Mouse (Mus musculus) intestine, embryonic 15.5 days (tissue): ENCODE measurements at regions not wholly inside any gene's neighbourhood (a gene's known extent, or its start where the extent isn't known, plus 50 kb on each side); places are given as distances from the start of the nearest gene placed in this dataset.

ENCODE experiments used
- ATAC-seq: fragments of 200-750 bp; cut with Nextera tagmentation; 2 replicates; pipeline ENCODE4 v1.8.0; 2017; ENCODE audit warnings: moderate TSS enrichment, moderate library complexity
- H3K27ac ChIP-seq: fragments of 300-500 bp; sonication (generic); 2 replicates; pipeline ENCODE4 v1.5.1; 2015; ENCODE audit warnings: mild to moderate bottlenecking, inconsistent platforms
- H3K27me3 ChIP-seq: fragments of 300-500 bp; sonication (generic); replicated peaks from 2 replicates; pipeline ENCODE4 v1.6.1; 2015; ENCODE audit warnings: inconsistent platforms
- H3K36me3 ChIP-seq: fragments of 300-500 bp; sonication (generic); 2 replicates; pipeline ENCODE4 v1.6.1; 2015; ENCODE audit warnings: inconsistent platforms
- H3K4me1 ChIP-seq: fragments of 300-500 bp; sonication (generic); replicated peaks from 2 replicates; pipeline ENCODE4 v1.6.1; 2015; ENCODE audit warnings: inconsistent platforms
- H3K4me2 ChIP-seq: fragments of 300-500 bp; sonication (generic); replicated peaks from 2 replicates; pipeline ENCODE4 v1.6.1; 2015; ENCODE audit warnings: mild to moderate bottlenecking, inconsistent platforms
- H3K4me3 ChIP-seq: fragments of 300-500 bp; sonication (generic); replicated peaks from 2 replicates; pipeline ENCODE4 v1.5.1; 2015; ENCODE audit warnings: inconsistent platforms
- H3K9ac ChIP-seq: fragments of 300-500 bp; sonication (generic); 2 replicates; pipeline ENCODE4 v1.6.1; 2015; ENCODE audit warnings: inconsistent platforms
- H3K9me3 ChIP-seq: fragments of 300-500 bp; sonication (generic); 2 replicates; pipeline ENCODE4 v1.6.1; 2016; ENCODE audit warnings: inconsistent platforms
- WGBS: fragments of 180-500 bp; shearing (Covaris S2); methylation state at CpG from one replicate; pipeline ENCODE4 v1.1.7; 2015; 5-methylcytosine and 5-hydroxymethylcytosine counted together

DNA sequence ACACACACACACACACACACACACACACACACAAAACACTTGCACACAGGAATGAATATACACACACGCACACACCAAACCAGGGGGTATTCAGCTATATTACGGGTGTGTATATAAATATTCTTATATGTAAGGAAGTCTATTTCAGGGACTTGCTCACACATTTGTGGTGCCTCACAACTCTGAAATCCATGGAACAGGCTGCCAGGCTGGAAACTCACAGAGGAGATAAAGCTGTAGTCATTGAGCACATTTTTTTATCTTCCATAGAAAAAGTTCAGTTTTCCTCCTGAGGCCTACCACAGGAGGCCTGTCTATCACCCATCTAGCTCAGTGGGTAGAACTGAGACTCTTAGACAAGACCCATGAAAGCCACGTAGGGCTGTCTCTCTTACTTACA, 83.8 kb downstream of the Ier5 start:
- Histone ChIP-seq H3K4me3 (no peak overlapping the region), H3K4me1 (0 out of 2 replicates have a peak, but pooled peaks cover 3% of the 10 kb centered on the region), H3K27ac (no peak overlapping the region), H3K9ac (no peak overlapping the region), H3K36me3 (no peaks in the 10 kb centered on the region), H3K9me3 (no peaks in the 10 kb centered on the region), H3K4me2 (no peak overlapping the region), H3K27me3 (no peaks in the 10 kb centered on the region; the same call in 1 of the 2 replicates)
- no peak for ATAC-seq
- 89% methylated on average over 3 of the region's 3 CpGs for WGBS

DNA sequence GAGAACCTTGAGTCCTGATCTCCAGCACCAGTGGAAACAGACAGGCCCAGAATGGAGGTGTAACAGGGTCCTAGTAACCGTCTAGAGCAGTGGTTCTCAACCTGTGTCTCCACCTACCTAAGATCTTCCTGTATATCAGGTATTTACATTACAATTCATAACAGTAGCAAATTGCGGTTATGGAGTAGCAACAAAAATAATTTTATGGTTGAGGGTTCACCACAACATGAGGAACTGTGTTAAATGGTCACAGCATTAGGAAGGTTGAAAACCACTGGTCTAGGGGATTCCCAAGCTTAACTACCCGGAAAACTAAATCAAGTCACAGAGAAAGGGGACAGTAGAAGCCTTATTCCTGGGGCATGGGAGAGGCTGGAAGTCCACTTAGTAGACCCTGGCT, 84.5 kb downstream of the Ier5 start:
- Histone ChIP-seq H3K9me3 (no peaks in the 10 kb centered on the region), H3K4me2 (no peak overlapping the region), H3K9ac (no peak overlapping the region), H3K4me3 (no peak overlapping the region), H3K27ac (no peak overlapping the region), H3K27me3 (no peaks in the 10 kb centered on the region; the same call in 1 of the 2 replicates), H3K36me3 (no peaks in the 10 kb centered on the region), H3K4me1 (0 out of 2 replicates have a peak, but pooled peaks cover 3% of the 10 kb centered on the region)
- no peak for ATAC-seq
- WGBS = 88% methylated on average over 3 of the region's 3 CpGs

GRCm38 (mm10) chr1:155013784-155014183, 85.7 kb downstream of the Ier5 start:
- H3K4me1 ChIP-seq = 0 out of 2 replicates have a peak, but pooled peaks cover 3% of the 10 kb centered on the region
- H3K27me3 ChIP-seq = no peaks in the 10 kb centered on the region; the same call in 1 of the 2 replicates
- no peak overlapping the region for H3K27ac ChIP-seq
- H3K9me3 ChIP-seq = no peaks in the 10 kb centered on the region
- ATAC-seq = peak; percentile 72; the same call in 1 of the 2 replicates
- H3K4me3 ChIP-seq = no peak overlapping the region
- H3K36me3 ChIP-seq = no peaks in the 10 kb centered on the region
- WGBS = 41% methylated on average over 4 of the region's 4 CpGs
- no peak overlapping the region for H3K4me2 ChIP-seq
- no peak overlapping the region for H3K9ac ChIP-seq

- Histone ChIP-seq H3K4me1 (0 out of 2 replicates have a peak, but pooled peaks cover 3% of the 10 kb centered on the region), H3K4me3 (no peak overlapping the region), H3K9me3 (no peaks in the 10 kb centered on the region), H3K27me3 (no peaks in the 10 kb centered on the region; the same call in 1 of the 2 replicates), H3K9ac (no peak overlapping the region), H3K4me2 (no peak overlapping the region), H3K36me3 (no peaks in the 10 kb centered on the region), H3K27ac (no peak overlapping the region)
- ATAC-seq = 0 out of 2 replicates have a peak, but pooled peaks have one; percentile 15
- 29% methylated on average over 4 of the region's 4 CpGs for WGBS
Measured at GRCm38 (mm10) chr1:155013361-155013760, 86.1 kb downstream of the Ier5 start.

- H3K36me3 ChIP-seq = no peaks in the 10 kb centered on the region
- no peak overlapping the region for H3K9ac ChIP-seq
- no peak overlapping the region for H3K27ac ChIP-seq
- ATAC-seq = peak; percentile 86
- H3K9me3 ChIP-seq = no peaks in the 10 kb centered on the region
- no peak overlapping the region for H3K4me2 ChIP-seq
- no peaks in the 10 kb centered on the region; the same call in 1 of the 2 replicates for H3K27me3 ChIP-seq
- WGBS = 19% methylated on average over 16 of the region's 16 CpGs
- no peaks in the 10 kb centered on the region for H3K4me1 ChIP-seq
- H3K4me3 ChIP-seq = no peak overlapping the region
Measured at GRCm38 (mm10) chr1:155006539-155007486, 92.6 kb downstream of the Ier5 start.

- Histone ChIP-seq H3K27me3 (no peaks in the 10 kb centered on the region; the same call in 1 of the 2 replicates), H3K27ac (no peak overlapping the region), H3K4me1 (no peaks in the 10 kb centered on the region), H3K36me3 (no peaks in the 10 kb centered on the region), H3K9me3 (no peaks in the 10 kb centered on the region), H3K4me3 (no peak overlapping the region), H3K4me2 (no peak overlapping the region), H3K9ac (no peak overlapping the region)
- 83% methylated on average over 10 of the region's 10 CpGs for WGBS
- no peak for ATAC-seq
Measured at GRCm38 (mm10) chr1:155006099-155006498, 93.3 kb downstream of the Ier5 start.

DNA sequence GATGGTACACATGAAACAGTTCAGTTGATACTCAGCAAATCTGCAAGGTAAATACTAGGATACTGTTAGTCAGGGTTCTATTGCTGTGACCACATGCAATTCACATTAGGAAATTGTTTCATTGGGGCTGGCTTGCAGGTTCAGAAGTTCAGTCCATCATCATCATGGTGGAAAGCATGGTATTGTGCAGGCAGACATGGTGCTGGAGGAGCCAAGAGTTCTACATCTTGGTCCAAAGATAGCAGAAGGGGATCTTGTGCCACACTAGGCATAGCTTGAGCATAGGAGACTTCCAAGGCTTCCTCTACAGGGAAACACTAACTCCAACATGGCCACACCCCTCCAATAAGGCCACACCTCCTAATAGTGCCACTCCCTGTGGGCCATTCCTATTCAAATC, 99.1 kb downstream of the Ier5 start:
- Histone ChIP-seq H3K27ac (no peak overlapping the region), H3K4me3 (no peak overlapping the region), H3K4me2 (no peak overlapping the region), H3K27me3 (no peaks in the 10 kb centered on the region), H3K4me1 (no peaks in the 10 kb centered on the region), H3K9me3 (no peaks in the 10 kb centered on the region), H3K36me3 (no peaks in the 10 kb centered on the region), H3K9ac (no peak overlapping the region)
- ATAC-seq = no peak

DNA sequence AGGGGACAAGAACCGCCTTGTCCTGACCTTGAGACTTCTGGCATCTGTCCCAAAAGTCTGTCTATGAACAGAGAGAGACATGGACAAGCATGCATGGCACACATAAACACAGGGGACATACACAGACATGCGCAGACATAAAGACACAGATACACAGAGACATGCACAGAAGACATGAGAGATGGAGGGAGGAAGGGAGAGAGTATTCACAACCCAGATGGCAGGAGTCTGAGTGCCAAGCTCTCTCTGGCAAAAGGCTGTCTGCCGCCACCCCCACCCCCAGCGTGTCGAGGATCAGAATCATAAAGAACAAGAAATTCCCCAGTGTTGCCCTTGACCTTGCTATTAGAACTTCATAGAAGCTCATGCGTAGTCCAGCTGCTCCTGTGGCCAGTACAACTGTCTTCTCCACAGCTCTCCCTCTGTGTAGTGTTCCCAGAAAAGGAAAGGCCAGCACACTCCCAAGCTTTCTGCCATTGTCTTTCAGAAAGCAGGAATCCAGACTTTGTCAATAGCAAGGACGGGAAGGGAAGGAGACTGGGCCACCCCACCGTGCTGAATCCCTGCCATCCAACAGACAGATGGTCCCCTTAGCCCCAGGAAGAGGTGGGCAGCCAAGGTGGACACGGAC, 99.8 kb downstream of the Ier5 start:
- no peak overlapping the region for H3K4me2 ChIP-seq

DNA sequence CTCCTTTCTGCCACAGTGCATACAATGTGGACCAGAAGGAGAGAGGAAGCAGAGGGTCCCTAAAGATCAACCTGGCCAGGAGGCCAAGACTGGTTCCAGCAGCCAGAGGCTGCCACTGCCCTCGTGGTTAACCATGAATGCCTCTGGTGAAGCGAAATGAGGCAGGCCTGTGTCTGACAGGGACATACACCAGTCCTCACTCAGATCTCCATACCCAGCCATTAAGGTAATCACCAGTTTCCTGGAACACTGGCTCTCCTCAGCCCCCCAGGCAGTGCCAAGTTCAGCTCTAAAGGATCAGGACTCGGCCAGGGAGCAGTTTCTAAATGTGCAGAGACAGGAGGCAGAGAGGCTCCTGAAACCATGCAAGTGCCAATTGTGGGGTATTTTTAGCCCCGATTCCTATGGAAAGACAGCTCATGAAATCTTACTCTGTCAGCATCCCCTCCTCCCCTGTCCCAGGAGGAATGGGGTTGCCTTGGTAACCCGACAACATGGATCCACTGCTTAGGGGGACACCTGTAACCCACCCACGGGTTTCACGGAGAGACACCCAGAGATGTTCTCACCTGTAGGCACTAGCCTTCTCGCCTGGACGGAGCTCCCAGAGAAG, 103.6 kb downstream of the Ier5 start:
- Histone ChIP-seq H3K4me2 (no peak overlapping the region), H3K36me3 (no peaks in the 10 kb centered on the region), H3K27me3 (no peaks in the 10 kb centered on the region), H3K27ac (no peak overlapping the region), H3K9ac (no peak overlapping the region), H3K9me3 (no peaks in the 10 kb centered on the region), H3K4me3 (no peak overlapping the region), H3K4me1 (no peaks in the 10 kb centered on the region)
- no peak for ATAC-seq
- WGBS = 66% methylated on average over 9 of the region's 9 CpGs

More for the DNA sequence above, 99.8 kb downstream of the Ier5 start:
- Histone ChIP-seq H3K36me3 (no peaks in the 10 kb centered on the region), H3K9ac (no peak overlapping the region), H3K4me1 (no peaks in the 10 kb centered on the region), H3K9me3 (no peaks in the 10 kb centered on the region), H3K27me3 (no peaks in the 10 kb centered on the region), H3K27ac (no peak overlapping the region), H3K4me3 (no peak overlapping the region)
- 77% methylated on average over 9 of the region's 9 CpGs for WGBS
- ATAC-seq = no peak

GRCm38 (mm10) chr1:154993927-154994856, 105.2 kb downstream of the Ier5 start:
- Histone ChIP-seq H3K4me2 (no peak overlapping the region), H3K27ac (no peak overlapping the region), H3K27me3 (no peaks in the 10 kb centered on the region), H3K36me3 (no peaks in the 10 kb centered on the region), H3K4me1 (no peaks in the 10 kb centered on the region), H3K9me3 (no peaks in the 10 kb centered on the region), H3K9ac (no peak overlapping the region), H3K4me3 (no peak overlapping the region)
- ATAC-seq = no peak
- 76% methylated on average over 21 of the region's 21 CpGs for WGBS

- ATAC-seq = no peak
- Histone ChIP-seq H3K27ac (no peak overlapping the region), H3K9me3 (no peaks in the 10 kb centered on the region)
Measured at GRCm38 (mm10) chr1:154983325-154983724, 99.0 kb upstream of the Cacna1e start.

More at GRCm38 (mm10) chr1:154983325-154983724, 99.0 kb upstream of the Cacna1e start:
- H3K9ac ChIP-seq = no peak overlapping the region
- no peaks in the 10 kb centered on the region for H3K36me3 ChIP-seq
- no peaks in the 10 kb centered on the region for H3K27me3 ChIP-seq
- H3K4me3 ChIP-seq = no peak overlapping the region
- no peaks in the 10 kb centered on the region for H3K4me1 ChIP-seq
- no peak overlapping the region for H3K4me2 ChIP-seq
- 58% methylated on average over 7 of the region's 7 CpGs for WGBS
